Mouse (Mus musculus): ENCODE measurements around the gene 2900011O08Rik. TPM values are rescaled to one million over a fixed set of nuclear protein-coding genes. Genes with fewer than 3 reads are reported as not detected.

The 2900011O08Rik gene
- total RNA-seq, 4 experiments from 2014 or later: 0.17 TPM; not detected in 3

DNA sequence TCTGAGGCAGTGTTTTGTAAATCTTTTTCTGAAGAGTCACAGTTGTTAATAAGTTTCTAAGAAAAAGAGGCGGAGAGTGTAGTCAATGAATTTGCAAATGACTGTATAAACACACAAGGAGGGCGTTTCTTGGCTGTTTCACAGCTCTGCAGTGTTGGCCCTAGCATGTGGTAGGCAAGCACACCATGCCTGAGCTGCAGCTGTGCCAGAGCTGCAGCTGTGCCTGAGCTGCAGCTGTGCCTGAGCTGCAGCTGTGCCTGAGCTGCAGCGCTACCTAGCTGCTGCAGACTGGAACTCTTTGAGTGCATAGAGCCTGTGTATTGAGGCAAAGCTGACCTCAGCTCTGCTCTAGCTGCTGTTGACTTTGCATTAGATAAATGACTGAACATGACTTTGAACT, 17.8 kb downstream of the 2900011O08Rik start:
- no peak for DNase-seq (ENCODE audit: low spot score in 2 of 2)

DNA sequence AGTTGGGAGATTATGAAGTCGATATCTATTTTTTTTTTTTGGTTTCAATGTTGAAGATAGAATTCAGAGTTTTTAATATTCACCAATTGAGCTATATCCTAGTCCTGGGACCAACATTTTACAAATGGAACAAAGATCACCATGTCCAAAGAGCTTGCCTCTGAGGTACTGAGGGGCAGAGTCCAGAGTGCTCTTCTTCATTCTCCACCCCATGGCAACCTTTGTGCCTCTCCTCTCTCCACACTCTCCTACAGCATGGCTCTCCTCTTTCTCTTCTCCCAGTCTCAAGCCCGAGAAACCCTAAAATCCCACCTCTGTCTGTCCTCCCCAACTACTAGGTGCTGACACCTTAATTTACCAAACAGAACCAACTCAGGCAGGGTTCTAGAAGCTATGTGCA, 18.3 kb downstream of the 2900011O08Rik start:
- DNase-seq (ENCODE audit: low spot score in 2 of 2): no peak

DNA sequence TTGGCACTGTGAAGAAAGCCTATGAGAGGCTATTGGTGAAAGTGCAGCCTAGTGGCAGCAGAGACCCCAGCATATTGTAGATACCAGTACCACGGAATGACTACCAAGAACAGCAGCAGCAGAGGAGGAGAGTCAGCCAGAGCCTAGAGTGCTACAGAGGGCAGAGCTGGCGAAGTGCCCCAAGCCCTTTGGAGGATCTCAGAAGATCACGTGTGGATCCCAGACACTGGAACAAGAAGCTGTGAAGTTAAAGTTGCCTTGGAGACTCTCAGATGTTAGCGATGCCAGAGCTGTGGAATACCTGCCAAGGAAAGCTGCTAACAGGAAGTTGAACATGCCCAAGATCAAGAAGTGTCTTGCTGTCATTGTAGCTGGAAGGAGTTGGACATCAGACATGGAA, 18.9 kb downstream of the 2900011O08Rik start:
- no peak for DNase-seq (ENCODE audit: low spot score in 2 of 2)

DNA sequence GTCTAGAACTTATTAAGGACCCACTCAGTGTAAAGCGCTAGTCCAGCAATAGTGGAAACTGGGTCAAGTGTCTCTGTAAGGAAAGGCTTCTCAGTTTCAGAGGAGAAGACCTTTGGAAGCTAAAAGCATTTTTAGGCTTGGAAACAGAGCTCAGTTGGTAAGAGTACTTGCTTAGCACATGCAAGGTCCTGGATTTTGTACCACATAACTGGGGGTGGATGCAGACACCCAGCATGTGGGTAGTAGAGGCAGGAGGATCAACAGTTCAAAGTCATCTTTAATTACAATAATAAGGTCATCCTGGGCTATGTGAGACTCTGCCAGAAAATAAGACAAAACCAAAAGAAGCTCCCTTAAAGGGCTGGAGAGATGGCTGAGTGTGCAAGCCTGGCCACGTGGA, 21.7 kb downstream of the 2900011O08Rik start:
- no peak for DNase-seq (ENCODE audit: low spot score in 2 of 2)

DNA sequence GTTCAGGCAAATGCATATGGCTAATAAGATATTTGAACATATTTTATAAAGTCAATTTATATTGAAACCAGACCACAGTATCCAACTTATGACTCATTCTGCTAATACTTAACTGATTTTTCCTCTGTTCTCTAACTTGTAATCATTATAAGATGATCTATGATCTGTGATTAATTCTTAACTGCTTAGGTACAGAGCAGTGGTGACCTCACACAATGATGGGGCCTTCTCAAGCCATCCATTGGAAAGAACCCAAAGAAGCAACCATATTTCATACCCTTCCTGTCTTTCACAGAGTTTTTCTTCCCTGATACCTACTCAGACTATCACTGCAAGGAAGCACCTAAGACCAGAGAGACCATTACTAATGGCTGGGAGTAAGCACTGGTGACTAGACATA, 22.3 kb downstream of the 2900011O08Rik start:
- no peak for DNase-seq (ENCODE audit: low spot score in 2 of 2)

DNA sequence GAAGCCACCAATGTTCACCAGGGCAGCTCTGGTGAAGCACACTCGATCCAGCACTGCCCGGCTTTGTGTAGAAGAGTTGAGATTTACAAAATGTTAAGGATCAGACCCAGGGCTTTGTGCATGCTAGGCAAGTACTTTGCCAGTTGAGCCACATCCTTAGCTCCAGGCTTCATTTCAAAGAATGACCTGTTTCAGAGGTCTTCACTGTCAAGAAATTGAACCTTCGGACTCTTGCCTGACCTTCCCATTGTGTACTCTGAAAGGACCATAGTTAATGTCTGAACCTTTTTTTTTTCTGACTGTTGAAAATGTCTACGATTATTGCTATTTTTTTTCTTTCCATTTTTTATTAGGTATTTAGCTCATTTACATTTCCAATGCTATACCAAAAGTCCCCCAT, 23.6 kb downstream of the 2900011O08Rik start:
- no peak for DNase-seq (ENCODE audit: low spot score in 2 of 2)

DNA sequence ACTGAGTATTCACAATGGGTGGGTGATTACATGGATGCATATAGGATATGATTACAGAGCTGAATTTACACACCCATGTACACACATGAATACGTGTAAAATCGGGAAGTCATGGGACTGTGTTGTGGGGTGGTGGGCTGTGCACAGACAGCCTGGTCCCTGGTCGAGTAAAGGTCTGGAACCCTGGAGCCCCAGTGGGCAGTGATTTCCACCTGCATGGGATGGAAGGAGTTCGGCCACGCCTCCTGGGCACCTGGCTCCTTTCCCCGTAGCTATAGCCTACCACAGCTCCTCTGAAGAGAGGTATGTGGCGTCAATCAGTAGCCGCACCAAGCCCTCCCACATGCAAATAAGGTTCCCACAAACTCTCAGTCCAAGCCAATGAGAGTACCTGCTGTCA, 30.9 kb downstream of the 2900011O08Rik start:
- DNase-seq (ENCODE audit: low spot score in 2 of 2): no peak

DNA sequence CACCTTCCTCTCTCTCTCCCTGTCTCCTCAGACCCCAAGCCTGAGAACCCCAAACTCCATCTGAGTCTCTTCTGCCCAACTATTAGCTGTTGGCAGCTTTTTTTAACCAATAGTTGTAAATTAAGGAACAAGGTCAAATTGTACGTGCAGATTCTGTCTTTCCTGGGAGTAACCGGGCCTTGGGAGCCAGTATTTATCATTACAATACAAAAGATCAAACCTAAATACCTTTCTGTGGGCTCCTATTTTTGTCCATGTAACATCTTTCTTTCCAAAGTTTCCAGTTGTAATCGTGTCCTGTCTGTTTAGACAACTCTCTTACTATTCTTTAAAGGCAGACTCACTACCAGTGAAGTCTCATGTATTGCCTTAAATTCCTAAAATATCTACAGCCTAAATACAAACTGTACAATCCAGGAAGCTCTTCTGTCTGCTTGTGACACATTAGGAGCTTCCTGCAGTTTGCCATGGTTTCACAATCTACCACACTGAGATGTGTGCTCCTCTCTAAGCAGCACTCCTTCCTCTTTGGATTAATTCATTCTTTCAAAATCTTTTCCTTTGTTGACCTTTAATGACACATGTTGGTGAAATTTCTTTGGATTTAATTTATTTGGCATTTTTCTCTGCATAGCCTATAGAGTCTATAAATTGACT, 34.9 kb downstream of the 2900011O08Rik start:
- DNase-seq (ENCODE audit: low spot score in 2 of 2): no peak

DNA sequence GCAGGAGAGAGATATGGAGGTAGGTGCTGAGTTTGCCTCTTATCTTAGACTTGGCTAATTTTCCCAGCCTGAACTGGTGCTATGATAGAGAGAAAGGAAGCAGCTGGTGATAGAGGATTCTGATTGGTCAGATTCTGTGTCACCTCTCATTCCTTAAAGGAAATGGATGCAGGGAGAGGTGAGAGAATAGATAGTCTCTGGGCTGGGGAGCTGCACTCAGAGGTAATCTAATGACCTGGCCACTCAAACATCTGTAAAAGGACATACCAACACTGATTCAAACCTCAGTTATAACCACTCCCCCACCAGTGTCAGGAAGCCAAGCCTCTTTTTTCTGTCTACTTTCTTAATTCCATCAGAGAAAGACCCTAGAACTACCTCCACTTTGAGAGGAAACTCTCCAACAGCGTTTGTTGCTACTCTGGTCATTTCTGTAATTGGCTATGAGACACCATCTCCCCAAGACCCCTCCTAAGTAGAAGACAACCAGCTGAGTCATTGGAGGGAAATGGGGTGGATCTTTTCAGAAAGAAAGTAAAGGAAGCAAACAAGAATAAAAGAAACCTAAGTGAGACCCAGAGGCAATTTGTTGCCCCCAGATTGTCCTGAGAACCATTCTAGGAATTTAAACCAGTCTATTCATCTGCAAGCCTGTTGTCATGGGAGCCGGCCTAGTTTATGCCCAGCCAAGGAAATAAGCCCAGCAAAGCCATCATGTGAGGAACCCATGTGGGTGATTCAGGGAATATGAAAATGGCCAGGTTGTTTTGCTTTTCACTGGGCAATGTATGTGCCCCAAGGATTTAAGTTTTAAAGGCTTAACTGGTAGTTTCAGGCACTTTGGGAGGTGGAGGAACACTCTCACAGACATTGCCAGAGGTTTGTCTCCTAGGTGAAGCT, 38.9 kb downstream of the 2900011O08Rik start:
- DNase-seq (ENCODE audit: low spot score in 2 of 2): no peak

DNA sequence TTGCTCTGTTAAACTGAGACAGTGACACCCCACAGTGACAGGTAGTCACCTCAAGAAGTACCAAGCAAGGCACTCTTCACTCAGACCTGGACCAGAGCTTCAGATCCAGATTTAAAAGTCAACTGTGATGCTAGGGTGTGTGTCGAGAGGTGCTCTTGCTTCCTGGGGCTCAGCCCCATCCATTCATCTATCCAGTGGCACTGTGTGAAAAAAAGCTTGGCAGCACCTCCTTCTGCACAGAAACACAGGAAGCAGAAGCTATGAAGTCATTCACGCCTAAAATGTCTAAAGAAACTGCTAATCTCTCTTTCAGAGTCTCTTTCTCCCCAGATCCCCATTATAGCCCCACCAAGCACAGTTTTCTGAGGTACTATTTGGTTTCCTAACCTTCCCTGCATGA, 42.7 kb downstream of the 2900011O08Rik start:
- DNase-seq (ENCODE audit: low spot score in 2 of 2): no peak

DNA sequence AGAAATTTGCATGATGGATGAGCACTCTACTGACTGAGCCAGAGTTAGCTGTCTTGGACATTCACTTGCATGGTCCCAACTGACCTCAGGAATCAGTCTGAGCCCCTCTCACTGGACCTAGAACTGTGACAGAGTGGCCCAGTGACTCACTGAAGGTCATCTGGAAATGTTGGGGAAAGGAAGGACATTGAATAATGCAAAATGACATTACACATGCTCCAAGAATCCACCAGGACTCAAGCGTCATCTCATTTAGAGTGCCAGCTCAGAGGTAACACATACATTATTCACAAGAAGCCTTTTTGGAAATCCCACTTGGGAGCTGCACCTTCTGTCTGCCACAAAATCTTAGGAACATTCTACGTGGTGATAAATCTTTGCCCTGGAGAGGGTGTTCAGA, 43.4 kb downstream of the 2900011O08Rik start:
- no peak for DNase-seq (ENCODE audit: low spot score in 2 of 2)

DNA sequence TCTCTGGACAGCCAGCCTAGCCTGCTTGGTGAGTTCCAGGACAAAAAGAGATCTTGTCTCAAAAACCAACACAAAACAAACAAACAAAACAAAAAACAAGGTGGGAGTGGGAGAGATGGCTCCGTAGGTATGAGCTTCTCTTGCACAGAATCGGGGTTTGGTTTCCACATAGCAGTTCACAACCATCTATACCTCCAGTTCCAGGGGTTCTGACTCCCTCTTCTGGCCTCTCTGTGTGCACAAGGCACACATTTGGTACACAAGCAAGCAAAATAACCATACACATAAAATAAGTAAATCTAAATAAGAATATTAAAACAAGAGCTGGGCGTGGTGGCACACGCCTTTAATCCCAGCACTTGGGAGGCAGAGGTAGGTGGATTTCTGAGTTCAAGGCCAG, 44.2 kb downstream of the 2900011O08Rik start:
- no peak for DNase-seq (ENCODE audit: low spot score in 2 of 2)

DNA sequence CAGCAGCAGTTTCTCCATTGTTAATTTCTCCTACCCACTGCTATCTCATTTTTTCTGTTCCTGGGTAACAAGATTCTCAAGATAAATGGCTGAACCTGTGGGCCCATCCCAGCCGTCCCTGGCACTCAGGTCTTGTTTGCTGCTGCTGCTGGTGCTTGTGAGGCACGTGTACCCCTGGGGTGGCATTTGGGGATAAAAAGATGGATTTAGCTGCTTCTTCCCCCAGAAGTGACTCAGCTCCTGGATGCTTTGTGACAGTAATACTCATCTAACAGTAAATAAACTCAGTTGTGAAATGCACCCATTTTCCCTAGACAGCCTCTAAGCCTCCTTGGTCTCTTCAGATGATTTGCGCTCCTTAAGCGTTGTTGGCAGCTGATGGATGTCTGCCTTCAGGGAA, 46.7 kb downstream of the 2900011O08Rik start:
- no peak for DNase-seq (ENCODE audit: low spot score in 2 of 2)

DNA sequence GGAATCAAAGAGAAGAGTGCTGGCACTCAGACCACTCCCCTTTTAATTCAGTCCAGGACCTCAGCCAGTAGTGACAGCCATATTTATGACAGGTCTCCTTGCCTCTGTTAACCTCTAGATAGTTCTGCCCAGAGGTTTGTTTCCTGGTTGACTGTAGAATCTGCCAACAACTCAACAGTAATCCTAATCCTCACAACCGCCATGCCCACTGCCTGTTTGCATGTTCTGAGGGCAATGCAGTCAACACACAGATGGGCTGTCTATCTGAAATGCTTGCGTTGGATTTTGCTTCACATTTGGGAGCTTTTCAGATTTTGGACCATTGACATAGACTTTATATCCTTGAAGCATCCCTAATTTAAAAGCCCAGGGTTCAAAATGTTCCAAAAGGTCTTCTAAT, 56.0 kb downstream of the 2900011O08Rik start:
- no peak for DNase-seq (ENCODE audit: low spot score in 2 of 2)

DNA sequence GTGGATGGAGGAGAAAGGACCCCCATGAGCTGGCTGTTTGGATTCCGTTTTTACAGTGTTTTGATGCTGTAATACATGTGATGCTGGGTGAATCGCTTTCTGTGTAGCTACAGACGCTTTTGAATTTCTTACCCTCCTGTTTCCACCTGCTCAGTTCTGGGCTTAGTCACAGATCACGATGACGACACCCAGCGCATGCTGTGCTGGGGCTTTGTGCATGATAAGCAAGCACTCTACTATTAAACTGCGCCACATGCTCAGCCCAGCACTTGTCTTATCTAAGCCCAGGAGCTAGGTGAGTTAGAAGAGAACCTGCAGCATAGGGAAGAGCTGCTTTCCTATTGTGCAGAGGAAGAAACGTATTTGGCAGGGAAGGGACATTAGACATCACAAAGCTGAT, 58.3 kb downstream of the 2900011O08Rik start:
- DNase-seq (ENCODE audit: low spot score in 2 of 2): no peak

DNA sequence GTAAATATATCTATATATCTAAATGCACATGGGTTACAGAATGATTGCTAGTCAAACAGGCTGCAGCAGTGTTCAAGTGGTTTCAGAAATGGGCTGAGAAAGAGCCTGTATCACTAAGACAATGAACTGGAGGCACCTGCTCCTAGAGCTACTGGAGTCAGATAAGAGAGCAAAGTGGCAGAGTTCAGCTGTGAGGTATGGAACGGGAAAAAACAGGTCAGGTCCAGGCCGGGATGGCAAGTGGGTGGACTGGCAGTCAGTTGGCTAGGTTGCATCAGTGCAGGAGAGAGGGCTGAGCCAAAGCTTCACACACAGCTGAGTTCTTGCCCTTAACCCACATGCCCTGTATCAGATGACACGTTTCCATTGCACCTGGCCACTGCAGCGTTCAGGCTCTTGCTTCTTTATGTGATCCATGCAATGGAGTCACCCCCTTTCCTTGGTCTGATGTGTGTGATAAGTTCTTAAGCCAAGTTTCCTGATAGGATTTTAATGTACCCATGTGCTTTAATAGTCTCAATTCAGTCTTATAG, 59.9 kb downstream of the 2900011O08Rik start:
- DNase-seq (ENCODE audit: low spot score in 2 of 2): no peak

DNA sequence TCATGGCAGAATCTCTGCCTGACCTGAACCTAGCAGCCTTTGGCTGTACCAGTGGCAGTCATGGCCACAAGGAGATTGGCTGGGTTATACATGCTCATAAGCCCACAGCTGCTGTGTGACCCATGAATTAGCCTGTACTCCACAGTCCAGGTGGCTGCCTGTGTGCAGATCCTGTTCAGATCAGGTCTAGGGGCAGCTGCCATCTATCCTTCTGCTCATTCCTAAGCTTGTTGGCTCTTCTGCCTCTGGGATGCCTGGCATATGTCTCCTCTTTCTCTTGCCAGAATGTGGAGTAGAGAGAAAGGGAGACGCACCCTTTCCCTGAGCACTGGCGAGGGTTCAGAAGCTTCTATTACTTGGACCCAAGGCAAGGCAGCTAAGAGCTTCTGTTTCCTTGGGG, 65.8 kb downstream of the 2900011O08Rik start:
- no peak for DNase-seq (ENCODE audit: low spot score in 2 of 2)

DNA sequence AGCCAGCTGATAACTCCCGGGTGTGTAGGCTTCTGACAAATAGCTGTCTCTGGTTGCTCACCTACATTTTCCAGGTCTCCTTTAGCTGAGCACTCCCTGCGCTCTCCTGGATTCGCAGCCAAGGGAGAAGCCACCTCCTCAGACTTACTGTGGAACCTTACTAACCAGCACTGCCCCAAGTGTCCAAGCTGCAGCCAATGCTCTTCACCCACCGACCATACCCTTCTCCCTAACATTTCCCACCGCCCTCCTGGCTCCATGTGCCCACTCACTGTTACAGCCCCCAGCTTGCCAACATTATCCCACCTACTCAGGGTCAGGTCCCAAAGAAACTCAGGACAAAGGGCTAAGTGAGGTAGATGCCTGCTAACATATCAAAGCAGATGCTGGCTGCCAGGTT, 66.7 kb downstream of the 2900011O08Rik start:
- DNase-seq (ENCODE audit: low spot score in 2 of 2): no peak

DNA sequence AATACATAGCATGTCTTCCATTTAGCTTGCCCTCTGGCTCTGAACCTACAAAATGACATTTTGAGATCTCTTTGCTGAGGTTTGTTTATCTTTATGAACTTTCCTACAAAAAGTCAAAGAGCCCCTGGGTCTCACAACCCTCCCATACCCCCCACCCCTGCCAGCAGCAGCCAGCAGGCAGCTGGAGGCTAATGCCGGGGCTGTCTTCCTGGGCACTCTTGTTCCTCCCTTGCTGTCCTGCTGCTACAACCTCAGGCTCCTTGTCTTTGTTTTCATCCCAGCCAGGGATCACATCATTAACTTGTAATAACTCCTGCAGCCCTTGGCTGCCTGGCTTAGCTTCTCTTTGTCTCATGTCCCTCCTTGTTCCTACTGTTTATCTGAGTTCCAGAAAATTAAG, 68.9 kb downstream of the 2900011O08Rik start:
- DNase-seq (ENCODE audit: low spot score in 2 of 2): no peak

DNA sequence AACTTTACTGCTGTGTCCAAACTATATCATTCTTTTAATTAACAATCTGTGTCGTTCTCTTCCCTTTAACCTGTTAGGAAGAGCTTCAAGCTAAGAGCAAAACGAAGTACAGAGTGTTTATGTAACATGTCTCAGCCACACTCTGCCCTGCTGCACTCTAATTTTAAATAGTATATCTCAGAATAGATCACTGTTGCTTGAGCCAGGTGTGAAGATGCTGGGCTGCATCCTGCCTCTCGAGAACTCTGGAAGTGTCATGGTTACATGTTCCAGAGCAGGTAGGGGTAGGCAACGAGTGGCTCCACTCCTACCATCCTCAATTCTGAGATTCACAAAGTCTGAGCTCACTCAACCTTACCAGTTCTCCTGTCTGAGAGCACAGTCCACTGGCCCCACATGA, 70.3 kb downstream of the 2900011O08Rik start:
- no peak for DNase-seq (ENCODE audit: low spot score in 2 of 2)

DNA sequence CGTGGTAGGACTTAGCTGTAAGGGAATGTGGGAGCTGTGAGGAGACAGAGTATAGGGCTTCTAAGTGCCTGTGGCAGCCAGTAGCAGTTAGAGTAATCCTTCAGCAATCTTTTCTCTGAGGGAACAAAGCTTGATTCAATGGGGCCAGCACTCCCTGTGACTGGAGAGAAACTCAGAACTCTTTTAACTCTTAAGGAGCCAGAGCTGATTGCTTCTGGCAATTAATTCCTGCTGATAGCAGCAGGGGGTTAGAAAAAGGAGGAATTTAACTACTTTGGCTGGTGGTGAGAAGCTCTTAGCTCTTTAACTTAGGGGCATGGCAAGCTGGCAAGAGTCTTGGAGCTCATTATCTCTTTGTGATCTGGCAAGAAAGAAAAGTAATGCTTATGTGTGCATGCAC, 72.1 kb downstream of the 2900011O08Rik start:
- no peak for DNase-seq (ENCODE audit: low spot score in 2 of 2)

DNA sequence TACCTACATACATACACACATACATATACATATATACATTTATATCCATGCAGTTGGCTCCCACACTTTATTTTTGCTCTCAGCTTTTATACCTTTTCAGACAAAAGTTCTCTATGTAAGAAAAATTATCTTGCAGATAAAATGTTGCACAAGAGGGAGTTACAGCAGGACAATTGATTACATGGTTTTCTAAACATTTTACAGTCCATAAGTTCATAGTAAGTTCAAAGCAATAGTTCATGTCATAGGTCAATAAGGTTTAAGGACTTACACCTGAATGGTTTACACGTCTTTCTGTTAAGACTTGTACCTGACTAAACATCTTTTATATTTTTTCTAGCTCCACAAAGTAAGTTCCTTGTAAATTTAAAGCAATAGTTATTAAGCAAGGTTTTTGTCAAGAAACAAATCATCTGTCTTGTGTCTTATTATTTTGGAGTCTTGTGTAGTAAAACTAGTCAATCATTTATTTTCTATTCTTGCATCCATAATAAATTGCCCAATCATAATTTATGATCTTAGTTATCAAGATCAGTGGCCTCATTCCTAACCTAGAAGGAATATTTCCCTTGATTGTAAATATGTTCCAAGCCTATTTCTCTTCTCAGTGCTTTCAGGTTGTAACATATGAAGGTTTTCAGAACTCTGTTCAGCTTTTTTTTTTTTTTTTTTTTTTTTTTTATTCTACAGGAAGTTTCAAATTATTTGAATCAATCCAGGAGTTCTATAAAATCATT, 72.9 kb downstream of the 2900011O08Rik start:
- no peak for DNase-seq (ENCODE audit: low spot score in 2 of 2)
